Mouse (Mus musculus) E14TG2a.4 (cell line): Measurements from ENCODE around the gene Pofut1.

Source experiments
- H3K27me3 ChIP-seq: 2 replicates; pipeline ENCODE4 v1.6.1; 2014; ENCODE audit warnings: low read length, control low read depth; ENCODE audit not compliant: insufficient read depth
- H3K36me3 ChIP-seq: 2 replicates; pipeline ENCODE4 v1.6.1; 2014; ENCODE audit warnings: low read length, control low read depth; ENCODE audit not compliant: insufficient read depth
- H3K4me1 ChIP-seq: replicated peaks from 2 replicates; pipeline ENCODE4 v1.6.1; 2014; ENCODE audit warnings: low read depth, low read length, control low read depth
- H3K4me3 ChIP-seq: replicated peaks from 2 replicates; pipeline ENCODE4 v1.5.1; 2014; ENCODE audit warnings: mild to moderate bottlenecking, low read length
- H3K9me3 ChIP-seq: 2 replicates; pipeline ENCODE4 v1.6.1; 2014; ENCODE audit warnings: low read length, control low read depth
- CTCF ChIP-seq: conservative IDR thresholded peaks from 2 replicates; pipeline ENCODE4 v1.5.1; 2014; ENCODE audit warnings: low read length
- NANOG ChIP-seq: IDR thresholded peaks from 2 replicates; pipeline ENCODE4 v1.6.1; 2014; ENCODE audit warnings: borderline replicate concordance, low read length, mixed read lengths
- POU5F1 ChIP-seq: IDR thresholded peaks from 2 replicates; pipeline ENCODE4 v1.6.1; 2014; ENCODE audit warnings: low read length, borderline replicate concordance

The Pofut1 gene

DNA sequence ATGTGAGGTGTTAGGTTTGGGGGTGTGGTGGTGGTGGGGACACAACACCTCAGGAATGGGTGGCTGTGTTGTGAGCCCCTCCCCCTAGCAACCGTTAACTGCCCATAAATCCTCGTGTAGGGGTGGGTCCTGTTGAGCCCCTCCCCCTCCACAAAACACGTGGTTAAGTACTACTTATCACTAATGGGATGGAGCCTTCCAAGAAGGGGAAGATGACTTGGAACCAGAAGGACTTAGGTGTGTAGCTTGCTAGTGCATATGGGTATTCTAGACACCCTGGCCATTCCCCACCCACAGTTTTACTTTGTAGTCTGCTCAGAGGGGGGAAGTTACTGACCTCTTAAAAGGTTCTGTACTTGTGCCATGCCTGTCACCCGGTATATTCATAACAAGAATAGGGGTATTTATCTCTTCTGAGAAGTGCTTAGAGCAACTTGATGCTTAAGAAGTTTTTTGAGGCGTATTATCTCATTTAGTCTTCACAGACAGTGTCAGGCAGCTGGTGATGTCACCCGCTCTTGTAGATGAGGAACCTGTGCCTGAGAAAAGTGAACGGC, 51.0 kb downstream of the Pofut1 start:
- H3K36me3 ChIP-seq, result peaks cover 11% of the 10 kb centered on the region; the same call in 1 of the 2 replicates
- no peaks in the 10 kb centered on the region for H3K9me3 ChIP-seq
- peaks cover 44% of the 10 kb centered on the region for H3K4me1 ChIP-seq
- peak overlapping the region; percentile 97 for H3K4me3 ChIP-seq
- no peak for TF ChIP-seq CTCF
- no peak for TF ChIP-seq NANOG
- TF ChIP-seq POU5F1, result no peak
- peaks cover 5% of the 10 kb centered on the region; the same call in 1 of the 2 replicates for H3K27me3 ChIP-seq

DNA sequence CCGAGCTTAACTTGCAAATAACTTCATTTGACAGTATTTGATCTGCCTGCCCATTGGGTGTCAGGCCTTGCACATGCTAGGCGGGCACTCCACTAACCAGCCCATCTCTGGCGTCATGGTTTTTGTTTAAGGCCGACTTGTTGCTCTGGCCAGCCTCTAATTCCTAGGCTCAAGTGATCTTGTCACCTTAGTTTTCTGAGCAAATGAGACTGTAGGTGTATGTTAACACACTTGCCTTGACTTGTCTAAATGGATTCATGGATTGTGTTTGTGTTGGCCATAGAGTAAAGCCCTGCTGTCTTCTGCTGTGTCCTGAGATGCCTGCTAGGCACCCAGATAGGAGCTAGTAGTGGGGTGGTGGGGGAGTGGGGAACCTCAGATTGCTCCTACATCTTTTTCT, 53.9 kb downstream of the Pofut1 start:
- Histone ChIP-seq H3K9me3 (no peaks in the 10 kb centered on the region), H3K36me3 (peaks cover 20% of the 10 kb centered on the region), H3K4me1 (peaks cover 65% of the 10 kb centered on the region), H3K4me3 (no peak overlapping the region), H3K27me3 (no peaks in the 10 kb centered on the region)
- TF ChIP-seq CTCF (no peak), NANOG (no peak), POU5F1 (no peak)

DNA sequence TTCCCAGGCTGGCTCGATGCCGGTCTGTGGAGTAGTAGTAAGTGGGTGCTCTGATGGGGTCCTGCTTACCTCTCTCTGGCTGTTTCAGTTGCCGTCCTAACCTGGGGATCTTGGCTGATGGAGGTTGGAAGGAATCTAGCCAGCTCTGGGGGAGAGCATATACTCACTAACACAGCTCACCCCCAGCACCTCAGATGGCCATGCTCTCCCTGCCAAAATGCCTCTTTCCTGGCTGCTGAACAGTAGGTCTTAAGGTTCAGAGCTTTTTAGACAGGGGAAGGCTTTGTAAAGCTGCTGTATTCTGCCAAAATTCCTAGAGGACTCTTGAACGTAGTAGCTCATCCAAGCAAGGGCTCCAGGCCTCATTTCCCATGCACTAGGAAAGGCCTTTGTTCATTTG, 56.4 kb downstream of the Pofut1 start:
- TF ChIP-seq NANOG (no peak), POU5F1 (no peak), CTCF (no peak)
- H3K4me3 ChIP-seq, result no peak overlapping the region

DNA sequence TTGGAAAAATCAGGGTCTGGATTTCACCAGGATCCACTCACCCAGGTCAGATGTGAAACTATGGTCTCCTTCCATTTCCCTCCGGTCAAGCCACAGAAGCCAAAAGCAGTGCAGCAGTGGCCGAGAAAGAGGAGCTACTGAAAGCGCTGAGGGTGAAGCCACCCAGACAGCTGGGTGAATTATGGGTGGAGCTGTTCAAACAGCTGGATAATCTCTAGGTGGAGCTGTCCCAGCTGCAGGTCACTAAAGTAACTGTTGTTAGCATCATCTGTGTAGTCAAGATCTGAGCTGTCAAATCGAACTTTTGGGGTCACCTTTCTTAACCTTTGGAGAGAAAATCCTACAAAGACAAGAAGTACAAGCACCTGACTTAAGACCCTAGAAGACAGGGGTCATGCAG, 57.1 kb downstream of the Pofut1 start:
- no peaks in the 10 kb centered on the region for H3K27me3 ChIP-seq
- no peaks in the 10 kb centered on the region for H3K9me3 ChIP-seq
- peaks cover 40% of the 10 kb centered on the region for H3K4me1 ChIP-seq
- no peak overlapping the region for H3K4me3 ChIP-seq
- no peak for TF ChIP-seq NANOG
- no peak for TF ChIP-seq CTCF
- TF ChIP-seq POU5F1, result no peak
- H3K36me3 ChIP-seq, result peaks cover 20% of the 10 kb centered on the region

More for the DNA sequence above, 56.4 kb downstream of the Pofut1 start:
- Histone ChIP-seq H3K36me3 (peaks cover 20% of the 10 kb centered on the region), H3K9me3 (no peaks in the 10 kb centered on the region), H3K4me1 (peaks cover 45% of the 10 kb centered on the region), H3K27me3 (no peaks in the 10 kb centered on the region)

DNA sequence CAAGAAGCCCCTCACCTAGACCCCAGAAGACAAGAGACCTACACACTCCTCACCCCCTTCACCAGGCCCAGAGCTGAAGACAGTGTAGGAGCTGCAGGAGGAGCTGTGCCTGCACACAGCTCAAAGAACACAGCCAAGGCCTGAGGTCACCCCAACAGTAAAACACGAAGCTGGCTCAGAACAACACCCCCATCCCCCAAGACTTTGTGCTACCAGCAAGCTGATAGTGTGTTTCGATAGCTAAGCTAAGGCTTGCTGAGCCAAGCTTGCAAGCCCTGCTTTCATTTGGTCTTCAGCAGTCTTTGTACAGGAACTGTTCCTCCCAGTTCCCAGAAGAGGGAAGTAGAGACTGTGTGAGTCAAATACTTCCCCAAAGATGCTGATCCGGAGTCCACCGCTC, 57.5 kb downstream of the Pofut1 start:
- Histone ChIP-seq H3K9me3 (no peaks in the 10 kb centered on the region), H3K27me3 (no peaks in the 10 kb centered on the region), H3K4me1 (peaks cover 38% of the 10 kb centered on the region), H3K36me3 (peaks cover 20% of the 10 kb centered on the region), H3K4me3 (no peak overlapping the region)
- TF ChIP-seq CTCF (no peak), POU5F1 (no peak), NANOG (no peak)

DNA sequence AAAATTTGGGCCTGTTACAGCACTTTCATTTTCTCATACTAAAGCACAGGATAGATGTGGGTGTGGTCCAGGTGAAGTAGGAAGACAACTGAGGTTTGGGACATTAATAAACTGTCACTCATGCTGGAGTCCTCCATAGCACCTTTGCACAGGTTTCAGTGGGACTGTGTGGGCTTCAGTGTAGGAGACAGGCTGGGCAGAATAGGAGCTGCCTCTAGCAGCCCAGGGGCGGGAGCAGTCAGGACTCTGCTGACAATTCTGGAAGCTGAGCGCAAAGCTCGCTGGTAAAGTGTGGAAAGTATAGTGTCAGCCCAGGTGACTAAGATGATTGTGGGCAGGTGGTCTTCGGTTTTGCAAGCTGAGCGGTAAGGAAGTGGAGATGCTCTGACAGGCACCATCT, 59.8 kb downstream of the Pofut1 start:
- Histone ChIP-seq H3K27me3 (no peaks in the 10 kb centered on the region), H3K36me3 (peaks cover 10% of the 10 kb centered on the region; the same call in 1 of the 2 replicates), H3K4me1 (peaks cover 29% of the 10 kb centered on the region), H3K9me3 (no peaks in the 10 kb centered on the region), H3K4me3 (no peak overlapping the region)
- TF ChIP-seq NANOG (no peak), POU5F1 (no peak)

DNA sequence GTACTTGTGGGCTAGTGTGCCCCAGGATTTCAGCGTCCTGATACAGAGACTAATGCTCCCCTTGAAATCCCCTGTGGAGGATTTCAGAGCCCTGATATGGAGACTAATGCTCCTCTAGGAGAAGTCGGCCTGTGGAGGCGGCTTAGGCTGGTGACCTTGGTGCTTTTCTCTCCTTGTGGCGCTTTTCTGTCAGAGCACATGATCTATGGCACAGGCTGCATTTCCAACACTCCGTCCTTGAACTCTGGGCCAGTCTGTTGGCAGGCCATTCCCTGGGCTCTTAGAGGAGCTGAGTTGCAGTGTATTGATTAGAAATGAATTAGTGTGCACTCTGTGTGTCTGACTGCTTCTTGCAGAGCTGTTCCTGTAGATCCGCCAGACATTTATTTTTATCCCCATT, 63.9 kb downstream of the Pofut1 start:
- TF ChIP-seq POU5F1 (no peak), NANOG (no peak), CTCF (no peak)
- Histone ChIP-seq H3K36me3 (no peaks in the 10 kb centered on the region), H3K27me3 (no peaks in the 10 kb centered on the region), H3K4me1 (peaks cover 16% of the 10 kb centered on the region), H3K4me3 (no peak overlapping the region), H3K9me3 (no peaks in the 10 kb centered on the region)

DNA sequence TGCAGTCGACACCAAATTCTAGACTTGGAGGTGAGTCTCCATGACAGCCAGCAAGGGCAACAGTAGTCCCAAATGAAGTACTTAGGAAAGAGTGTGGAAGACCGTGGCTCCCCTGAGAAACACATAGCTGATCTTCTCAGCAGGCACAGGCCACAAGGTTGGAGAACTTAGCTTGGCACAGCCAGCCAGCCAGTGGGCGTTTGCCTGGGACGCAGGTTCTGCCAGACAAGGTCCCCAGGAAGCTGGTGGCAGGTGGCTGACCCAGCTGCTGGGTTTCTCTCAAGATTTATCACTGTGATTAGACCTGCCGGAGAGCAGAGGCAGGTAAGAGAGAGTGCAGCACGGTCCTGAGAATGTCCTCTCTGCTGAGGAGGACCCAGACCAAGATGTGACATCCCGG, 67.3 kb downstream of the Pofut1 start:
- Histone ChIP-seq H3K4me3 (no peak overlapping the region), H3K36me3 (peaks cover 4% of the 10 kb centered on the region; the same call in 1 of the 2 replicates), H3K27me3 (no peaks in the 10 kb centered on the region), H3K4me1 (peaks cover 22% of the 10 kb centered on the region), H3K9me3 (no peaks in the 10 kb centered on the region)
- no peak for TF ChIP-seq CTCF
- no peak for TF ChIP-seq POU5F1
- no peak for TF ChIP-seq NANOG

DNA sequence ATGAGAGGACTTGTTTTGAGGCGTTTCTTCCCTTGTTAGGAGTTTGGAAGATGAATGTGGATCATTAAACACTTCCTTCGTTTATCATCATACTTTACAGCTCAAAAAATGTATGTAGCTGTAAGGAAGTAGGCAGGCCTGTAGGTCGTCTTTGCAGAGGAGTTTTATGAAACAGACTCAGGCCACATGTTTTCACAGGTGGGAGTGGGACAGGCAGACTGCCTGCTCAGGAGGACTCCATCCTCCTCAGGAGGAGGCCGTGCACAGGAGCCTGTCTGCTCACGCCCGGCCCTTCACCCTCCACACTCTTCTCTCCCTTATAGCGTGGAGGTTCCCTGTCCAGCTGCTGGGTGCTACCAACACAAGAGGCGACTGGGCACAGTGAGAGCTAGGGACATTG, 67.8 kb downstream of the Pofut1 start:
- TF ChIP-seq NANOG, result no peak
- TF ChIP-seq POU5F1, result no peak
- no peak for TF ChIP-seq CTCF
- H3K4me1 ChIP-seq, result peaks cover 22% of the 10 kb centered on the region
- no peak overlapping the region for H3K4me3 ChIP-seq

More for the DNA sequence above, 67.8 kb downstream of the Pofut1 start:
- Histone ChIP-seq H3K27me3 (no peaks in the 10 kb centered on the region), H3K36me3 (peaks cover 4% of the 10 kb centered on the region; the same call in 1 of the 2 replicates), H3K9me3 (no peaks in the 10 kb centered on the region)
